Mouse (Mus musculus): Measurements from ENCODE around the gene Ywhag. TPM values are rescaled to one million over a fixed set of nuclear protein-coding genes. Genes with fewer than 3 reads are reported as not detected.

The Ywhag gene
- total RNA-seq, 4 experiments from 2014 or later: 1,072 to 1,089 (median 1,074) TPM

GRCm38 (mm10) chr5:135951660-135952059 lies 17.2 kb upstream of the Ywhag start:
- DNase-seq (ENCODE audit: low spot score in 2 of 2): no peak

DNA sequence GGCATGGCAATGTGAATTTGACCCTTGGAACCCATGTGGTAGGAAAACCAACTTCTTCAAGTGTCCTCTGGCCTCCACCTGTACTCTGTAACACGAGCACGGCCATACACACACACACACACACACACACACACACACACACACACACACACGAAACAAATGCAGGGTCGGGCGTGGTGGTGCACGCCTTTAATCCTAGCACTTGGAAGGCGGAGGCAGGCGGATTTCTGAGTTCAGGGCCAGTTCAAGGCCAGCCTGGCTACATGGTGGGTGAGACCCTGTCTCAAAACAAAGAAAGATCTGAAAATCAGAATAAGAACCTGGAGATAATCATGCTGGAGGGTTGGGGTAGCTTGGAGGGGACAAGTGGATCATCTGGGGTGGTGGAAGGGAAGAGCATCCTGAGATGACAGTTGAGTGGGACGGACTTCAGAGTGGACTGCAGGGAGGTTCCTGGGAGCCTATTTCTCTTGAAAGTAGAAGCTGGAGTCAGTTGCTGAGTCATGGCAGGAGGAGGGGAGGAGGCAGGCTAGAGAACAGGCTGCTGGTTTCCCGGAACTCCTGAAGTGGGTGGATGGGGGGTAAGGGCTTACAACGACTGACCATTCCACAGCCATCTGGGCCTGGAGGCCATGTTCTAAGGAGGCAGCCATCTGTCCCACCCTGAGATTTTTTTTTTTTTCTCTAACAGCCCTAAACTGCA lies 16.4 kb upstream of the Ywhag start:
- no peak for DNase-seq (ENCODE audit: low spot score in 2 of 2)

GRCm38 (mm10) chr5:135946621-135947020 lies 12.2 kb upstream of the Ywhag start:
- DNase-seq (ENCODE audit: low spot score in 2 of 2): no peak

DNA sequence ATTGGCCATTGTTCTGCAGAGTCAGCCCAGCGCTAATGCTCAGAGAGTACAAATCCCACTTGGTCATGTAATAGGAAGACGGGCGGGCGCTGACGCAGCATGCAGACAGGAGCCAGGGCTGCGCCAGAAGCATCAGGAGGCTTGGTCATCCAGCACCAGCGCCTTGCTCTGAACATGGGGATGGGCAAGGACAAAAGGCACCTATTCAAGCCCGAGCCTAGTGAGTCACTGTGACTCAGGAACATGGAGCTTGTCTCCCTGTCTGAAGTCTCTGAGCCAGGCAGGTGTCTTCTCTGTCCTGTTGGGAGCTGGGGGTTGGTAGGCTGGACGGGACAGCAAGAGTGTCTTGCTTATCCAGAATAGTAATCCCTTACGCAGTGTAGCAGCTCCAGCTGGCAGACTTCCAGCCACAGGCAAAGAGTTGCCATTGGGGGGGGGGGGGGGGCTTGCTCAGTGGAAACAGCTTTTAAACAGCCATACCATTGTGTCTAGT lies 11.5 kb upstream of the Ywhag start:
- DNase-seq (ENCODE audit: low spot score in 2 of 2): no peak

GRCm38 (mm10) chr5:135942710-135943109 lies 8.3 kb upstream of the Ywhag start:
- DNase-seq (ENCODE audit: low spot score in 2 of 2): no peak

GRCm38 (mm10) chr5:135940587-135940986 lies 6.2 kb upstream of the Ywhag start:
- DNase-seq (ENCODE audit: low spot score in 2 of 2): no peak

- no peak for DNase-seq (ENCODE audit: low spot score in 2 of 2)
Observed at GRCm38 (mm10) chr5:135935641-135936190, 1.3 kb upstream of the Ywhag start.

GRCm38 (mm10) chr5:135935176-135935523 lies 734 bp upstream of the Ywhag start:
- DNase-seq (ENCODE audit: low spot score in 2 of 2): peak in 1 of 2 experiments; percentile 27

- DNase-seq (ENCODE audit: low spot score in 2 of 2): peak in 1 of 2 experiments; percentile 77
Observed at GRCm38 (mm10) chr5:135933900-135934441, 445 bp downstream of the Ywhag start.

GRCm38 (mm10) chr5:135933222-135933899 lies 1.1 kb downstream of the Ywhag start:
- no peak for DNase-seq (ENCODE audit: low spot score in 2 of 2)

GRCm38 (mm10) chr5:135932359-135932758 lies 2.1 kb downstream of the Ywhag start:
- DNase-seq (ENCODE audit: low spot score in 2 of 2): no peak

GRCm38 (mm10) chr5:135931526-135931925 lies 2.9 kb downstream of the Ywhag start:
- DNase-seq (ENCODE audit: low spot score in 2 of 2): no peak

DNA sequence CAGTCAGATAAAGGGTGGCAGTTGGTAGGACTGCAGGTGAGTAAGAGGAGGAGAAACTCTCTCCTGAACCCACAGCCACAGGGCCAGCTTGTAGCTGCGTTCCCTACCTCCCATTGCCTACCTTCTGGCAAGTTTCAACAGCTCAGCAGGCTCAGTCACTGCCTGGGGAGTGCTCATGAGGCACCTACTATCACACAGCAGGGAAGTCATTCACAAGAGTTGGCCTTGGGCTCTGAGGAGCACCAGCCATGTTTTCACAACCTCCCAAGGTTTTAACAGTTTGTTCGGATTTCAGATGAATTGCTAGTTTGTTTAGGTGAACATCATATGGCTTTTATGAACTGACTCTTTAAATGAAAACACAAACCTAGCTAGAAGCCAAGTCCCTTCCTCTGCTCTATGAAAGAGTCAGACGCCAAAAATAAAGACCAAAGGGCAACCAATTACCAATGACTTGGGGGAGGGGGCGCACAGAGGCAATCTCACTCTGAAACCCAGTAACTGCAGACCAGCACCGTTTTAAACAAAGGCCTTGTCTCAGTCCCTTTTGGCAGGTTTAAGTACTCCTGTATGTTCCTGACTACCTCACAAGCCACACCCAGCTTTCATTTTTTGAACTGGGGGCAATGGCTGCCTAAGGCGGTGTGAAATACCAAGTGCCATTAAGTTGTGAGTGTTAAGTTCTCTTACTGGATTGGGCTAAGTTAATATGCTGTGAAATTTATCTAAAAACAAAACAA lies 4.6 kb downstream of the Ywhag start:
- DNase-seq (ENCODE audit: low spot score in 2 of 2): no peak

GRCm38 (mm10) chr5:135923901-135924300 lies 10.5 kb downstream of the Ywhag start:
- no peak for DNase-seq (ENCODE audit: low spot score in 2 of 2)

DNA sequence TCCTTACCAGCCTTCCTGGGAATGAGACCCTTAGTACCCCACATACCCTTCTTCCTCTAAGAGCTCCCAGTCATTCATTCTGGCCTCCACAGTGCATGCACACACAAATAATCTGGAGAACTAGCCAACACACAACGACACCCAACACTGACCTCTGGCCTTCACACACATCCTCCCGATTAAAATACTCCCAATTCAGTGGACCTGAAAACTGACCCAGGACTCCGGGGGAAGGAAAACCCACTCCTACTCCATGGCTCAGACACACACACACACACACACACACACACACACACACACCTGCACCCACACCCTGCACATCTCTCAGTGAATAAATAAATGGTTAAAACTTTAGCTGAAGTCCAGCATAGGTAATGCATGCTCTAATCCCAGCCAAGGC lies 14.5 kb downstream of the Ywhag start:
- DNase-seq (ENCODE audit: low spot score in 2 of 2): no peak

GRCm38 (mm10) chr5:135918593-135918992 lies 15.8 kb downstream of the Ywhag start:
- DNase-seq (ENCODE audit: low spot score in 2 of 2): no peak

DNA sequence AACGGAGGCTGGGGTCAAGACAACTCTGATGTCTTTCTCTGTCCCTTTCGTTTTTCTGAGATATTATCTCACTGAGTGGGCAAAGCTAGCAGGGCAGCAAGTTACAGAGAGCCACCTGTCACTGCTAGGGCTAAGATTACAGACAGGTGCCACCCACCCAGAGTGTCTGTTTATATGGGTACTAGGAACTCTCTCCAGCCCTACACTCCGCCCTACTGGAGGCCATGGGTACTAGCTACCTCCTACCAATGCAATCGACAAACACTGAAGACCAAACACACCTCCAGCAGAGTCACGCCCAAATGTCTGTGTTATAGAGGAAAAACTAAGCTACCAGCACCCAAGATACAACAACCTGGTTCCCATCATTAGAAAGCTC lies 16.4 kb downstream of the Ywhag start:
- DNase-seq (ENCODE audit: low spot score in 2 of 2): no peak

- DNase-seq (ENCODE audit: low spot score in 2 of 2): no peak
Observed at GRCm38 (mm10) chr5:135917327-135918058, 16.9 kb downstream of the Ywhag start.

DNA sequence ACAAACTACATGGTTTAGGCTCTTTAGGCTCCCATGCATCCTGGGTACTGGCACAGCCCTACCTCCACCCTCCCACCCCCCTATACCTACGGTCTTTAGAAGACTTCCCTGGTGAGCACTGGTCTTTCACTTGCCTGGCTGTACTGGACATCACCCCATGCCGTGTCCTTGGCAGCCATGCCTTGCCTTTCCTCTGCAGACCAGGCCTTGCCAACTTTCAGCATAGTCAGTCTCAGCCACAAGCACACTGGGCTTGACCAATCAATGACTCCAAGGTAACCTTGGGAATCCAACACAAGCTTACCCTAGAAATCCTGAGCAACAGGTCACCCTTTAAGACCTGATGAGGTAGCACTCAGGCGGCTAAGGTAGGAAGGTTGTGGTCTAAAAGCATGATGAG lies 17.8 kb downstream of the Ywhag start:
- DNase-seq (ENCODE audit: low spot score in 2 of 2): no peak

GRCm38 (mm10) chr5:135916051-135916565 lies 18.3 kb downstream of the Ywhag start:
- DNase-seq (ENCODE audit: low spot score in 2 of 2): no peak

GRCm38 (mm10) chr5:135914156-135914555 lies 20.3 kb downstream of the Ywhag start:
- no peak for DNase-seq (ENCODE audit: low spot score in 2 of 2)

Measured in left cerebral cortex, adult 8-10 months (tissue).